Mouse (Mus musculus): ENCODE measurements around the gene Gnb1. TPM values are rescaled to one million over a fixed set of nuclear protein-coding genes. Genes with fewer than 3 reads are reported as not detected.
A peak's percentile ranks its signal among the peaks of the same experiment; 100 is the strongest.

The Gnb1 gene
- total and polyA plus RNA-seq, 3 experiments, result 147 to 257 (median 151) TPM

GRCm38 (mm10) chr4:155577741-155578140 is 86.6 kb downstream of the Gnb1 start:
- TF ChIP-seq POLR2A (IDR thresholded peaks at IDR 0.05; ENCODE audit: insufficient read depth, low read depth, low read length) (no peak), CTCF (IDR thresholded peaks at IDR 0.05) (no peak), EP300 (IDR thresholded peaks at IDR 0.05; ENCODE audit: insufficient read depth, low read depth, low read length) (no peak)
- H3K36me3 ChIP-seq (ENCODE audit: control insufficient read depth, insufficient read depth, low read length), result no peaks in the 10 kb centered on the region
- no peaks in the 10 kb centered on the region for H3K27me3 ChIP-seq (ENCODE audit: control insufficient read depth, insufficient read depth, low read length)
- H3K4me3 ChIP-seq, result no peak overlapping the region
- peaks cover 12% of the 10 kb centered on the region for H3K4me1 ChIP-seq (ENCODE audit: control insufficient read depth, insufficient read depth, low read length)
- WGBS, result 85% methylated on average over 5 of the region's 5 CpGs
- no peak for DNase-seq
- H3K79me2 ChIP-seq (replicated peaks; ENCODE audit: control insufficient read depth, insufficient read depth, low read length), result no peaks in the 10 kb centered on the region; the same call in 1 of the 2 replicates
- H3K9ac ChIP-seq (ENCODE audit: low read depth, low read length), result no peak overlapping the region
- no peak overlapping the region for H3K27ac ChIP-seq
- intact Hi-C loops (cut with DNase I), result loop anchor here (10.0 kb wide), 1 partner anchor 213 kb away; the partner anchor contains the start of gene Prkcz

DNA sequence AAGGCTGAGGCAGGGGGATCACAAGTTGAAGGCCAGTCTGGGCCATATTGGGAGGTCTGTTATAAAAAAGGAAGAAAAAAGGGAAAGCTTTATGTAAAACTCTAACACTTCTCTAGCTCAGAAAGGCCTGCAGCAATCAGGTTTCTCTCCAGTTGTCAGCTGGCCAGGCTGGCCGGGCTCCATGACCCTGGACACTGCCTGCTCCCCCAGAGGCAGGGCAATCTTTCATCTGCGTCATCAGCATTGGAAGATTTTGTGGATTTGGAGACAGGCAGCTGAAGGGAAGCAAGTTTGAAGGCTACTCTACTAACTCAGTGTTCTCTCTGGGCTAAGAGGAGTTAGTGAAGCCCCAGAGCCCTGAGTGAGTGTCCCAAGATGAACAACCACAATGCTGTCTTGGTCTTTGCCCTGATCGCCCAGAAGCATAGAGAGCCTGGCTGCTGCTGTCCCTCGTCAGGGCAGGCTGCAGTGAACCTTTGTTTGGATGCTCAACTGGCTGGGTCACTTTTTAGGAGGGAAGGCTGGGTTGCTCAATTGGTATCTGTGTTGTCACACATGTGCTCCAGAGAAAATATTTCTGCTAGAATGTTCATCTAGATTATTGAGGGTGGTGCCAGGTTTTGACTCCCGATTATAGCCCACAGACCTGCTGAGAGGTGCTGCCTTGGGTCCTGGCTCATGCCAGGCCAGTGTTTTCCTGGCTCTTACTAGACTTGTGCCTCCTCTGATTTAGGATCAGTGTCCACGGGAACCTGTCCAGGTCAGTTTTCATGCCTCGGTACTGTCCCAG is 87.4 kb downstream of the Gnb1 start:
- TF ChIP-seq CTCF (IDR thresholded peaks at IDR 0.05) (no peak), POLR2A (IDR thresholded peaks at IDR 0.05; ENCODE audit: insufficient read depth, low read depth, low read length) (no peak), EP300 (IDR thresholded peaks at IDR 0.05; ENCODE audit: insufficient read depth, low read depth, low read length) (no peak)
- Histone ChIP-seq H3K27ac (peak overlapping the region; percentile 15; the same call in 1 of the 2 replicates), H3K79me2 (replicated peaks; ENCODE audit: control insufficient read depth, insufficient read depth, low read length) (no peaks in the 10 kb centered on the region; the same call in 1 of the 2 replicates), H3K9ac (ENCODE audit: low read depth, low read length) (no peak overlapping the region), H3K36me3 (ENCODE audit: control insufficient read depth, insufficient read depth, low read length) (no peaks in the 10 kb centered on the region), H3K27me3 (ENCODE audit: control insufficient read depth, insufficient read depth, low read length) (no peaks in the 10 kb centered on the region), H3K4me3 (no peak overlapping the region), H3K4me1 (ENCODE audit: control insufficient read depth, insufficient read depth, low read length) (peaks cover 8% of the 10 kb centered on the region)
- 59% methylated on average over 7 of the region's 7 CpGs for WGBS
- peak; percentile 76 to 77 for DNase-seq
- intact Hi-C loops (cut with DNase I), result loop anchor here (10.0 kb wide), 1 partner anchor 214 kb away; the partner anchor contains the start of gene Prkcz

DNA sequence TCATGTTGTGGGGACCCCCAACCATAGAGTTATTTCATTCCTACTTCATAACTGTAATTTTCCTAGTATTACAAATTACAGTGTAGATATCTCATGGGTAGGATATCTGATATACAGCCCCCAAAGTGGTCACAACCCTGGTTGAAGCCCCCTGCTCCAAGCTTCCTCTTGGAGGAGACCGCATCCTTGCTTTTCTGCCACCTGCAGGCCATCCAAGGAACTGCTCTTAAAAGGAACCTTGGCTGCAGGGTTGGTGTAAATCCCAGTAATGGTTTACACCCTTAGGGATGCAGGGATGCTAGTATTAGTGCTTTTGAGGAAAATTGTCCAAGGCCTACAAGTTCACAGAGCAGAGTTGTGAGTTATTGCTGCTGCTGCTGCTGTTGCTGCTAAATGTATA is 89.3 kb downstream of the Gnb1 start:
- no peaks in the 10 kb centered on the region for H3K36me3 ChIP-seq (ENCODE audit: control insufficient read depth, insufficient read depth, low read length)
- 32% methylated on average over 1 of the region's 1 CpGs for WGBS
- peaks cover 5% of the 10 kb centered on the region for H3K4me1 ChIP-seq (ENCODE audit: control insufficient read depth, insufficient read depth, low read length)
- H3K9ac ChIP-seq (ENCODE audit: low read depth, low read length), result no peak overlapping the region
- TF ChIP-seq CTCF (IDR thresholded peaks at IDR 0.05), result peak; percentile 92
- TF ChIP-seq EP300 (IDR thresholded peaks at IDR 0.05; ENCODE audit: insufficient read depth, low read depth, low read length), result no peak
- DNase-seq, result peak in 1 of 2 experiments; percentile 71
- no peaks in the 10 kb centered on the region; the same call in 1 of the 2 replicates for H3K79me2 ChIP-seq (replicated peaks; ENCODE audit: control insufficient read depth, insufficient read depth, low read length)
- H3K27ac ChIP-seq, result no peak overlapping the region
- no peak overlapping the region for H3K4me3 ChIP-seq
- no peaks in the 10 kb centered on the region for H3K27me3 ChIP-seq (ENCODE audit: control insufficient read depth, insufficient read depth, low read length)
- intact Hi-C loops (cut with DNase I), result loop anchor here (1.0 kb wide), 1 partner anchor 99 kb away; no protein-coding TSS in a partner anchor

GRCm38 (mm10) chr4:155582279-155582905 is 91.2 kb downstream of the Gnb1 start:
- Histone ChIP-seq H3K27me3 (ENCODE audit: control insufficient read depth, insufficient read depth, low read length) (no peaks in the 10 kb centered on the region), H3K9ac (ENCODE audit: low read depth, low read length) (no peak overlapping the region), H3K4me3 (no peak overlapping the region), H3K4me1 (ENCODE audit: control insufficient read depth, insufficient read depth, low read length) (peaks cover 2% of the 10 kb centered on the region), H3K79me2 (replicated peaks; ENCODE audit: control insufficient read depth, insufficient read depth, low read length) (no peaks in the 10 kb centered on the region), H3K27ac (no peak overlapping the region), H3K36me3 (ENCODE audit: control insufficient read depth, insufficient read depth, low read length) (no peaks in the 10 kb centered on the region)
- WGBS, result 95% methylated on average over 6 of the region's 6 CpGs
- intact Hi-C loops (cut with DNase I), result no loop called here
- no peak for DNase-seq
- no peak for TF ChIP-seq POLR2A (IDR thresholded peaks at IDR 0.05; ENCODE audit: insufficient read depth, low read depth, low read length)
- no peak for TF ChIP-seq EP300 (IDR thresholded peaks at IDR 0.05; ENCODE audit: insufficient read depth, low read depth, low read length)
- TF ChIP-seq CTCF (IDR thresholded peaks at IDR 0.05), result no peak

GRCm38 (mm10) chr4:155589356-155589755 is 98.2 kb downstream of the Gnb1 start:
- Histone ChIP-seq H3K27me3 (ENCODE audit: control insufficient read depth, insufficient read depth, low read length) (no peaks in the 10 kb centered on the region), H3K4me3 (no peak overlapping the region), H3K36me3 (ENCODE audit: control insufficient read depth, insufficient read depth, low read length) (no peaks in the 10 kb centered on the region), H3K79me2 (replicated peaks; ENCODE audit: control insufficient read depth, insufficient read depth, low read length) (no peaks in the 10 kb centered on the region), H3K4me1 (ENCODE audit: control insufficient read depth, insufficient read depth, low read length) (no peaks in the 10 kb centered on the region), H3K27ac (no peak overlapping the region), H3K9ac (ENCODE audit: low read depth, low read length) (no peak overlapping the region)
- DNase-seq, result no peak
- intact Hi-C loops (cut with DNase I), result no loop called here
- TF ChIP-seq CTCF (IDR thresholded peaks at IDR 0.05), result no peak
- TF ChIP-seq POLR2A (IDR thresholded peaks at IDR 0.05; ENCODE audit: insufficient read depth, low read depth, low read length), result no peak
- TF ChIP-seq EP300 (IDR thresholded peaks at IDR 0.05; ENCODE audit: insufficient read depth, low read depth, low read length), result no peak
- 93% methylated on average over 5 of the region's 5 CpGs for WGBS

All from heart, adult 2 months (tissue).